Mouse (Mus musculus) CD4-positive, CD25-positive, alpha-beta regulatory T cell, adult 2 months (primary cell): ENCODE measurements around the gene Psmg4.

Experiments
- DNase-seq: peaks from one replicate; pipeline ENCODE4 v3.0.0-alpha.2; 2012; ENCODE audit warnings: low read depth, low spot score

The Psmg4 gene

DNA sequence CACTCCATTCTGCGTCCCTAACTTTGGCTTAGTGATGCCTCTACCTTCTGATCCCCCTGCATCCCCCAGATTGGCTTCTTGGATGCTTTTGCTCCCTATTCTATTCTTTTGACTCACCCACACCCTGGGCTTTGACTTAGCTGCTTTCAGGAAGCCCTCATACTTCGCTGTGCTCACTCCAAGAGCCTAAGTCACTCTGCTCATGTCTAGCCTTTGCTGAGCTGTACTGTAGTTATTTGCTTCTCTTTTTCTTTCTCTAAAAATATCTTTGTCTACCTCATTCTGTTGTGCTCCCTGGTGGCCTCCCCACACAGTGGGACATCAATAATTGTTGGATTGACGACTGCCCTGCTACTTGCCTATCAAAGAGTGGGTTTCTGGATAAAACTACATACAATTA, 14.6 kb upstream of the Psmg4 start:
- DNase-seq, result no peak

DNA sequence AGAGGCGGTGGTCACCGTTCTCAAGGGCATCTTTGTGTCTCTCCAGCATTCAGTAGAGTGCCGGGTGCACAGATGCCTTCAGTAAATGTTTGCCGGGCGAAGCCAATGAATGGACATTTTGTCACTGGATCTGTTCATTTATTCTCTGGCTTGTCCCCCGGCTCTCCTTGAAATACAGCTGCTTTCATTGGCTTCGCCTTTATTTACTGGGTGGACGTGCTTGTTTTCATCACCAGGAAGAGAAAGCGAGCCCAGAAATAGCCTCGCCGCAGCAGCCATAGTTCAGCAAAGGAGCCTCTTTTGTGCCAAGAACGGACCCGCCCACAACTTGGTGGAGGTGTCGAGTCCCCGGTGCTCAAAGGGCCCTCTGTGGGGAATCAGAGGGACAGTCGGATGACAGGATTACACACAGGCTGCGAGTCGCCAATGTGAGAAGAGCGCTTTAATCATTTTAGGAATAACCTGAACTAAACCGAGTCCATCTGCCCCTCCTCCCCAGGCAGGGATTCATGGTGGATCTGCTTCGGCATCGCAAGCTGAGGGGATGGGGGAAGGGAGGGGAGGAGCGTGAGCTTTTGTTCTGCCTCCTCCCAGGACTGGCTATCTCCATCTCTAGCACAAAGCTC, 13.9 kb upstream of the Psmg4 start:
- DNase-seq, result peak; percentile 59

DNA sequence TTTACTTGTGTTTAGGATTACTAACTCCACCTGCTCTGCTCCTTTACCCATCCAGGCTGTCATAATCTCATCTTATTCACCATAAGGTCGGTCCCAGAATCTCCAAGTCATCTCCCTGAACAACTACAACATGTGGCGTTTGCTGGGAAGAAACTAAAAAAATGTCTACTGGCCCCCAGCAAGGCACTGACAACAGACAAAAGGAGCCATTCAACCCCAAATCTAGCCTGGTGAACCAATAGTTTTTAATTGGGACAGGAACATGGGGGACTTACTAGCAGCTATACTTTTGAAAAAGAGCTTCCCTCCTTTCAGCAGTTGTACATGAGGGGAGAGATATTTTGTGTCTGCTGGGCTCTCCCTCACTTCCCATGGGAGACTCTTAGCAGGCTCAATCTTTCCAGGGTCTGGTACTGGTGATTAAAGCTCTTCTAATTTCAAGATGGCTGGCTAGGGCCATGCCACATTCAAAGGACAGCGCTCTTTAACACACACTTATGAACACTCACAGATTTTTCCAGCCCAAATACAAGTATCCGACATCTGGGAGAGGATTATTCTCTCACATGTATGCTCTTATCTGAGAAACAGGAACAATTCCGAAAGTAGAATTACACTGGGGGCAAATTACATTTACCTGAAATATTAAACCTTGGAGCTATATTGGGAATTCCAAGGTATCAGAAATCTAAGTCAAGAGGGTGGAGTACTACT, 13.1 kb upstream of the Psmg4 start:
- DNase-seq, result no peak

DNA sequence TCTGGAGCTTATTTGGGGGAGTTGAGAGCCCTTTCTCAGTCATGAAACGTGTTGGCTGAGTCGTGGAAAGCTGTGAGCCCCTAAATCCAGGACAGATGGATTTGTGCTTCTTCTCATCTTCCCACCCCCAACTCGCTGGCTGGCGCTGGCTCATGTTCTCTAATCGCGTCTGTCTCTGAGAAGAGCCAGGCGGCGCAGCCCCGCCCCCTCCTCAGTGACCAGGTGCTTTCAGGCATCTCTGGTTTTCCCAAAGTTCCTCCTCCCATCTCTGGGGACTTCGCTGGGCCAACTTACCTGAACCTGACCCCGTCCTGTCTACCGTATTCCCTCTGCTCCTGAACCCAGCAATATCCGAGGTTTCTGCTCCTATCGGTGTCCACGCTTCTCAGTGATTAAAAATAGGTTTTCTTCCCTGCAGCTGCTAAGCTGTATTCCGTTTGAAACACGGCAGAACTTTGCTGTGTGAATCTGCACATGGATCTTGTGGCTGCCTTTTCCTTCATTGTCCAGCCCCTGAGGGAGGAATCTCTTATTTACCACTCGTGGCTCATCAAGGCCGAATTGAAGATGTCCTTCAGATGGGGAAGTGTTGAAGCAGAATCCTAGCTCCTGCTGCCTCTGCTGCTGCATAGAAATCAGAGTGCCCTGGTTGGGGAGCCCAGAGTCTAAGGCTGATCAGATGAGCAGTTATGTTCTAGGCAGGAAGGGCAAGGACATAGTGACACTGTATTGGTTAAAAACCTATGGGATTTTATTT, 12.3 kb upstream of the Psmg4 start:
- no peak for DNase-seq

DNA sequence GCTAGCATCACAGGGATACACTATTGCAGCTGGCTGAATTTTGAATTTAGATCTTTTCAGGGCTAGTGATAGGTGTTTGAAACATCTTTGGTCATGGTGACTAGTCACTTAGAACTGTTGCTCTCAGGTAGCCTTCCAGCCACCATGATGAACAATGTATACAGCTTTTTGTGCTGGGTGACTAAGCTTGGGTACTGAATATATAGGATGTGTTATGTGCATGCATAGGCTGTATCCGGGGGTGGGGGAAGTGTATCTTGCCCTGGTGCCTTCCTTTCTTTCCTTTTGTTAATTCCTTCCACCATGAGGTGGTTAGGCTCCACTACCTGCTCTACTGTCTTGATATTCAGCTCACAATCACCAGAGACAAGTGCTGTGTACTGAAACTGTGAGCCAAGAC, 11.3 kb upstream of the Psmg4 start:
- no peak for DNase-seq

DNA sequence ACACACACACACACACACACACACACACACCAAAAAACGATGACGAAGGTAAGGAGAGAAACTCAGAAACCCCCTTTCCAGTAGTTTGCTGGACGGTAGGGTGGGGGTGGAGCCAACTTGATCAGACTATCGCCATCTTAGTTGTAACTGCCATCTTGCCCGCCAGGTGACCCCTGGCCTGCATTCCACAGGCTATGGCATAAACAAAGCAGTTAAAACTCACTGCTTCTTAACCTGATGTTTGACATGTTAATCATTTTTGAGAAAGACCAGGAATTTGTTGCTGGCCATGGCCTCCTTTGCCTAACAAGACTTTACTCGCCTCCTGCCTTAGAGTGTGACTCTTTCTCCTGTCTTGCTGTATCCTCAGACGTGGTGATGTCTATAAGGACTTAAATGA, 10.1 kb upstream of the Psmg4 start:
- no peak for DNase-seq

DNA sequence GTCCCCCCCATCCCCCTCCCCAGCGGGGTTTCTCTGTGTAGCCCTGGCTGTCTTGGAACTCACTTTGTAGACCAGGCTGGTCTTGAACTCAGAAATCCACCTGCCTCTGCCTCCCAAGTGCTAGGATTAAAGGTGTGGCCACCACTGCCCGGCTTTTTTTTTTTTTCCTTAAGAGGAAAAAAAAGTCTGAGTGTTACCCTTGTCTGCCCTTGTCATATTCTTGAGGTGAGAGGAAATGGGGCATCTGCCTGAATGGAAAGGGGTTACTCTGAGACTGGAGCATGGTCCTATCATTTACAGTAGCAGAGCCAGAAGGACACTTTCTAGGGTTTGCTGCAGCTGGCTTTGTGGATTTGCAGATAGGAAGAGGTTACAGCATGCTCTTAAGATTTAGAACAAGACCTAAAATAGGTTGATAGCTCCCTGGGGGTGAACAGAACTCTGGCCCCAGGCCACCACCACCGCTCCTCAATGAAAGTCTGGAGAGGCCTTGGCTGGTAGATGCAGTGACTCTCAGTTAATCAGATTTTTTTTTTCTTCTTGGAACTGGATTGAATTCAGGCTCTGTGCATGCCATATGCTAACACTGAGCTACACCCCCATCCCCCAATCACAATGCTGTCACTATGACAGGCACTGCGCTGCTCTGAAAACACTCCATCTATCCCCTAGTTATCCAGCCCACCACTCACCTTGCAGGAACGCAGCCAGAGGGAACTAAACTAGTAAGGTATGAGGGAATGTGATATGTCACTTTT, 9.3 kb upstream of the Psmg4 start:
- DNase-seq, result no peak

DNA sequence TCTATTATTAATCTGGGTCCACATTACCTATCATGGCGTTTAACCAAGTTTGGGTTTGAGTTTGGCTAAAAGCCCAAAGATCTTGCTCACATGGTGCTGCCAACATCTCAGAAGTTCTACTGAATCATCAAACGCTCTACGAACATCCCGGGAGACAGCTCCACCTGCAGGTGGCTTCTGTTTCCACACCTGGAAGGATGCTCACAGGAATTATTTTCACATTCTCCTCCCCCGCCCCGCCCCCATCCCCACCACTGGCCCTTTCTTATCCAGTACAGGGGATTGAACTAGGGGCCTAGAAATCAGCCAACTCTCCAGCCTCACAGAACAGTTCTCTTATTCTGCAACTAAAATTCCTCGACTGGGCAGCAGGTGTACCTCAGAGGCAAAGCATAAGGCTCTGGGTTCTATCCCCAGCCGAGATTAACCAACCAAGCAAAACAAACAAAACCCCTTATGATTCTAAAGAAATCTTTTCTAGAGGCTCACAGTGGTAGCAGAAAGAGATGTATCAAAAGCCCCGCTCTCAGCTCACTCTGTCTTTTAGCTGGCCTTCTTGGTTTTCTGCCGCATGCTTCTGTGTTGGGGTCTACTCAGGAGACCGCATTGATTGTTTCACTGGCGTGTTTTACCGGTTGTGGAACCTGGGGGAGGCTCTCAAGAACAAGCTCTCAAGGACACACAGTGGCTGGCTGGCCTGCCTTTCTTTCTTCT, 8.4 kb upstream of the Psmg4 start:
- peak; percentile 90 for DNase-seq

DNA sequence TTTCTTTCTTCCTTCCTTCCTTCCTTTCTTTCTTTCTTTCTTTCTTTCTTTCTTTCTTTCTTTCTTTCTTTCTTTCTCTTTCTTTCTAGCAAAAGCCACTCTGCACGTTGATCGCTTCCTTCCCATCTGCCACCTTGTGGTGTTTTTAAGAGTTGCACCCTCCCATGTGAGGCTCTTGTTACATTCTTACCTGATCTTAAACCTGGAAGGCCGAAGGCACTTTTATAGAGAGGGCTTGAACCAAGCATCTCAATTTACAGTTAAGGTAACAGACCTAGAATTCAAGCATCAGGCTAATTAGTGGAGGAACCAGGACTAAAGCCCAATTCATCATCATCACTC, 7.9 kb upstream of the Psmg4 start:
- peak; percentile 86 for DNase-seq

DNA sequence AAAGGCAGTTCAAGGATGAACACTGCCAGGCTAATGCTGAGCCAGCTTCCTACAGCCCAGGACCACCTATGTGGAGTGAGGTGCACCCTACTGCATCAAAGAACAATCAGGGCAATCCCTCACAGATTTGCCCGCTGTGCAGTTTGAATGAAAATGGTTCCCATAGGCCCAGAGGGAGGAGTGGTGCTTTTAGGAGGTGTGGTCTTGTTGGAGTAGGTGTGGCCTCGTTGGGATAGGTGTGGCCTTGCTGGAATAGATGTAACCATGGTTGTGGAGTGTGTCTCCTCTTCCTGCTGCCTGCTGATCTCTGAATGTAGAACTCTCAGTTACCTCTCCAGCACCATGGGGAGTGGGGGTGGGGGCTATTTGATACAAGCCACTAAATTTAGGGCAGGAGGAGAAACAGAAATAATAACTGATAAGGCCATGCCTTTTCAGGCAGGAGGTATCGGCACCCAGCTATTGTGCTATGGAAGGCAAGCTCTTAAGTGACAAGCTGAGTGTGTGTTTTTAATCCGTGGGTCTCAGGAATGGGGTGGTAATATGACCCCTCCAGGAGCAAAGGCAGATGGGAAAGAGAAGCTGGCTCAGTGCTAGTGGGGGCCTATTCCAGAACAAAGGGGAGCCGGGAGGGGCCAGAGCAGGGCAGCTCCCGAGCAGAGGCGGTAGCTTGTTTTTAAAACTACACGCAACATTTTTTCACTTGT, 6.5 kb upstream of the Psmg4 start:
- peak; percentile 27 for DNase-seq

DNA sequence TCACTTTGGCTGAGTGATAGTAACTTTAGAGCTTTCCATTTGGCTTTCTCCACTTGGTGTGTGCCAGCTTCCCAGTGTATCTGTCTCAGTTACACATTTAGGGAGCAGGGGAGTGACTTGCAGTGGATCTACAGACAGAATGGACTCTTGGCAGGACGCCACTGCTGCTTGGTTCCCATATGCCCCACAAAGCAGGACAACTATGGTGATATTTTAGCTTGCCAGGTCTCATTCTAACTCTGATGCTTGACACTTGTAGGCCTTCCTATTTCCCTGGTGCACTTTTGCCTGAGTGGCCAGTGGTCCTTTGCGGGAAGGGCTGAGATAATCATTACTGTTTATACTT, 6.0 kb upstream of the Psmg4 start:
- no peak for DNase-seq

DNA sequence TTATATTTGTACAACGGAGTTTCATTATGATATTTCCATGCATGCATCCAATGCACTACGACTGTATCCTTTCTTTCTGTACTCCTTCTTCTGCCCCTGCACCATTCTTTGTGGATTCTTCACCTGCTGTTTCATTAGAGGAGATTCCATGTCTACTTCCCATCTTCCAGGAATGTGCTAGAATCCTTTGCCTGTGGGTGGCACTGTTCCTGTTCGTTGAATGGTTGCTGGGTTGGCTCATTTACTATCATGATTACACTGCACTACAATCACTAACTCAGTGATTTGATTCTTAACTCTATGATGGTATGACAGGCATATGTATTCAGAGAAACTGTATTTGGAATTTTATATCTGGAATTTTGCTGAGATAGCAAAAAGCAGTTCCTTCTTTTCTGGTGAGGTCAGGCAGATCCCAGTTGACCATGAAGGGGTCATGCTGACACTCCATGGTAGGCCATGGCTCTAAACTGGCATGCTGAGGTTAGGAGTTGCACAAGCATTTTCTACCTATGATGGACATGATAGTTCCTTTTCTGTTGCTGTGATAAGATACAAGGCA, 5.1 kb upstream of the Psmg4 start:
- DNase-seq, result no peak

DNA sequence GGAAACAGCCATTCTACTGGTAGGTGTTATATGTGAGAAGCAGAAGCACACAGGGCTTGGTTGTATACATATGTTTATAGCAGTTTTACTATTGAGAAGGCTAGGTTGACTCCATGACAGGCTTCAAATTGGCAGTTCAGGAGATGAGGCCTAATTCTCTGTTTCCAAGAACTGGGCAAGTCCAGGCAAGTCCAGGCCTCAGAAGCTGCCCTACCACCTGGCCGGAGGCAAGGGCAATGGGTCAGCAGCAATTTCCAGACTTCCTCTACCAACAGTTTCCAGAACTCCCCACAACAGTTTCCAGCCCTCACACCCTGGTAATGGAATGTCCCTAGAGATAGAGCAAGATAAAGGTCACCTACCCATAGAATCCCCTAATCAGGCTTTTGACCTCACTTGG, 2.8 kb upstream of the Psmg4 start:
- DNase-seq, result no peak

DNA sequence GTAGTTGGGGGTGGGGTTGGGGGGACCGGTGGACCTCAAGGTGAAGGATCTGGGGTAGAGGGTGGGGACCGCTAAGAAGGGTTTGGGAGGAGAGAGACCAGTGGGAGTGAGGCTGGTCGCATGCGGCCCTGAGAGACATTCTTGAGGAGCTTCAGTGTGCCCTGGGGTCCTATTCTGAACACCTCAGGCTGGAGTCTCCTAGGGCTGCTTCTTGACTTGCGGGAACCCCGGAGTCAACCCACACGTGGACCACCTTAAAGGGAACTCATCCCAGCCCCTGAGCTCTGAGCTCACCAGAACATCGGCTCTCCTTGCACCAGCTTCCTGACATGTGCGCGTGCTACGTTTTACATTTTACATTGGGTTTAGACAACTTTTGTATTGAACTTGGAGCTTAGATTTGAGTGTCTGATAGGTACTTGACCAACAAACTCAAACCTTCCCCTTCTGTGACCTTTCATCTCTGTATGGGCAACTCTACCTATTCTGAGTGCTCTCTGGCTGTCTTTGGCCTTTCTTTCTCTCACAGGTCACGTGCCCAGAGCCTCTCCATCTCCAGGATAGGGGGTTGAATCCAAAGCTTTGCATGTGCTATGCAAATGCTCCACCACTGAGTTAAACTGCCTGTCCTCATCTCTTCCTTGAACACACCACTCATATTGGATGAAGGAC, 676 bp downstream of the Psmg4 start:
- no peak for DNase-seq

DNA sequence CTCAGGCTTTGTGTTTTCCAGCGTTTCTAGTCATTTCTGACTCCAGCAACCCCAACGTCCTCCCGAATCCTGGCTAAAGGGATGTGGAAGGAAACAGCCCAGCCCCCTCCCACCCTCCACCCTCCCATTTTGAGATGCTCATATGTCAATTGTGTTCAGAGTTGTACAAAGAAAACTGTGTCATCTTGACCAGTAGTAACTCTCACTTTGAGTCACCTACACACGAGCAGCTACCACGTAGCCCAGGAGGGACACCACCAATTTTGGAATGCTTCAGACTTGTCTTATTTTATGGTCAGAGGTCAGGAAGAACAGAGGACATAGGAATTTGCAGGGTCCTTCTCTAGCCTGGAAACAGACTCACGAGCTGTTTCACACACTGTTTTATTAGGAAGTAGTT, 11.3 kb downstream of the Psmg4 start:
- no peak for DNase-seq

DNA sequence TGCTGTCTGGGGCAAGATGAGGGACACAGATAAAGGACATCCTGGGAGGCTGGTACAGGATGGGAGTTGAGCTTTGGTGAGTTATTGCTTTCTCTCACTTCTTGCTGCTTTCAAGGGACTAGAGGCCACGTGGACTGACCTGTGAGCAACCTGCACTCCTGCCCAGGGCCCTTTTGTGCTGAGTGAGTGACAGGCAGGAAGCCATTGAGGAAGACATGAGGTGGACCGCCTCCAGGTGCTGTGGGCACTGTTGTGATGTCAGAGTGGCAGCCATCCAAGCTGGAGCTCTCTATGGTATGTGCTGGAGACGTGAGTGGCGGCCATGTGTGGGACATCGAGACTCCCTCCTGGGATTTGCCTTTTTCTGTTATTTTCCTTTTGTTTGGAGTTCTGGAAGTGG, 18.9 kb downstream of the Psmg4 start:
- no peak for DNase-seq

DNA sequence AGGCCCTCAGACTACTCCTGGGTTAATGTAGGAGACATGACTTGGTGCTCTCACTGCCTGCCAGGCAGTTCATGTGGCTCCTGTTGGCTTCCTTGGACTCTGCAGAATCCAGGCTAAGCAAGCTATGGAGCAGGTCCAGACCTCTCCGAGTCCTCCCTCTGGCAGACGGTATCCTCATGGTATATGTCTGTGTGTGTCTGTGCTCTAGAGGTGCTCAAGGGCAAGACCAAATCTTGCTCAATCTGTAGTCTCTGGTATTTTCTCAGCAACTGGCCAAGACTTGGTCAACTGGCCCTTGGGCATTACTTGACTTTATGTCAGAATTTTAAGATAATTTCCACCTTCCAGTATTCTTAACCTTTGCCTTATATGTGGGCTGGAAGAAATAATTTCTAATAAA, 22.6 kb downstream of the Psmg4 start:
- no peak for DNase-seq

DNA sequence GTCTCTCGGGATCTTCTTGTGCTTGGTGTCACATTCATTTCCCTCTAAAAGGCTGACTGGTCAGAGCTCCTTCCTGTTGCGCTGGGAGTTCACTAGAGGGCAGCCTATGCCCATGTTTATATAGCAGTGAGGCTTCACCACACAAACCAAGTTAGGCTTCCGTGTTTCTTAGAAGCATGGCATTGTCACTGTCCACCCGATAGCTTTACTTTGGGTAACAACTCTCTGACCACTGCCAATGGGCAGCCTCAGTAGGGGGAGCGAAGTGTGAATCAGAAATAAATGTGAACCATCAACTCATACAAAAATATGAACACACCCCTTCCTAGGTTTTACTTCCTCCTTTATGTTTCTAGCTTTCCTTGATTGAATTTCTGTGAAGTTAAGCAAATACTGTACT, 24.8 kb downstream of the Psmg4 start:
- DNase-seq, result peak; percentile 75

DNA sequence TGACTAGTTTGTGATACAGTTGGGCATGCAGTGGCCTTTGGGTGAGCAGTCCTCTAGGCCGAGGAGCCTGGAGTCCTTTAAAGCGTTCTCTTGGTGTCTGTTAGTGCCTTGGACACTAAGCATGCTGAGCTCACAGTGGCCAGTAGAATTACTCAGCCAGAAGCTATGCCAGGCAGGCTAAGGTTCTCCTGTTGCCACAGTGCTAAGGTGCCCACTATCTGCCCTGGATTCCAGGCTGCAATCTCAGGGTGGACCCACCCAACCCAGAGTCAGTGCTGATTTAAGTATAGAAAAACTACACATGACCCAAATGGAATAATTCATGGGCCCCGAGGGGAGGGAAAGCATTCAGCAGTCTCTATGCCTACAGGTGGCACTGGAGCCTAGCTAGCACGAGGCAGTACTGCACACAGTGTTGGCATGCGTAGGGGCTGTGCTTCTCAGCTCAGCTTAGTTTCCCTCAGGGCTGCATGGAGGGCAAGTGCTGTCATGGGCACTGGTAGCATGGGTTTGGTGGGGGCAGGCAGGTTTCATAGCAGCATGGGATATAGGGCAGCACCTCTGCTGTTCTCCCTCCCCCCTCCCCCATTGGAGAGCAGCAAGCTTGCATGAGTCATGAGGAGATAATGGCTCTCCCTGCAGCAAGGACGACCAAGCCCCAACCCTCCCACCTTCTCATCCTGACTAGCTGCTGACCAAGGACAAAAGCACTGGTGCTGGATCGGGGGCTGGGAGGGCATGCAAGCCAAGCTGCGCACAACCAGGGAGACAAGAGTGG, 29.8 kb downstream of the Psmg4 start:
- no peak for DNase-seq

DNA sequence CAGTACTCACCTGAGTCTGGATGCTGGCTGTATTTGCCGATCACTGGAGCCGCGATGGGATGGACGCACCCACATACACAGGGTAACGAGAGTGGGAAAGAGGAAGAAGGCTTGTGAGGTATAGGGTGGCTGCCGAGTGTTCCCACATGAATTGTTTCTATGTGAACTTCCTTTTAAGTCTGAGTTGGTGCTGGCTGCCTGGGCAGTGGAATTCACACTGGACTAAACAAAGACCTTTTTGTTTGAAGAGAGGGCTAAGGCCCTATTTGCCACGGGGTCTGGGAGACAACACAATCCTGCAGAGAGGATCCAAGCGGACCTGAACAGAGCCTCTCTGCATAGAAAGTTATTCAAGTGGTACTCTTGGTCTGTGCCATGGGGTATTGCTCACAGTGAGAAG, 30.6 kb downstream of the Psmg4 start:
- DNase-seq, result no peak
